Mouse (Mus musculus) kidney, adult 2 months (tissue): ENCODE measurements around the gene Spats2.

Source experiments
- CTCF ChIP-seq: fragments of 200-500 bp; conservative IDR thresholded peaks from 2 replicates; pipeline ENCODE4 v1.5.1; 2011; ENCODE audit warnings: low read depth, mild to moderate bottlenecking, control low read depth, low read length, moderate library complexity, mixed read lengths; ENCODE audit not compliant: insufficient read depth, insufficient read length
- POLR2A ChIP-seq: fragments of 200-500 bp; IDR thresholded peaks from one replicate; pipeline ENCODE4 v1.6.1; 2011; ENCODE audit warnings: low read depth, low read length, control low read depth

DNA sequence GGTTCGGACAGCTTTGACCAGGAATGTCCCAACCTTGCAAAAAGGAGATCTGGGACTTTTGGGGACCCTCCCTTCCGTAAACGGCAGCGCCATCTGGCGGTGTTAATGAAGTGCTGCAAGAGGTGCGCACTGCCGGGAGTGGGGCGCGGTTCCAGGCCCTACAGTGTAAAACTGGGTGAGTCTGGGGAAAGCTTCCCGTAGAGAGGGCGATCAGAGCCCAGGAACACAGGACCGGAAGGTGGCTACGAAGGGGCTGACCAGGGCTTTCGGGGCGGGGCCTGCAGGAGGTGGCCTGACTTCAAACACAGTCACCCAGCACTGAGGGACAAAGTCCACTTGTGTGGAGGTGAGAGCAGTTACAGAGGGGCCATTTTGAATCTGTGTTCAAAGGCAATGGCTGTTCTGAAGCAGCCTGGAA is 26.6 kb upstream of the Spats2 start:
- peak; percentile 87 for TF ChIP-seq CTCF
- no peak for TF ChIP-seq POLR2A
